Mouse (Mus musculus) megakaryocyte progenitor cell, adult 5-6 weeks (primary cell): Measurements from ENCODE around the gene Gon7. TPM values are rescaled to one million over a fixed set of nuclear protein-coding genes. Genes with fewer than 3 reads are reported as not detected.

Experiments
- ATAC-seq: replicated peaks from 2 replicates; pipeline ENCODE4 v1.8.0; 2016; ENCODE audit warnings: mild to moderate bottlenecking, moderate TSS enrichment, inconsistent platforms; ENCODE audit not compliant: poor library complexity
- total RNA-seq, 2 experiments: library from RNA; stranded (forward) in 1 of 2; stranded (reverse) in 1 of 2; fragments of 157-497, 149-512 nt in 1 of 2; fragments of 200-1000 nt in 1 of 2; gene quantifications; 2 replicates each; pipeline versions ENCODE4 v1.2.3 to v1.2.4; 2015 to 2017

Gon7 gene
- total RNA-seq (2015) = 19.6 and 19.7 TPM in 2 replicates
- total RNA-seq (2017) = 17.5 and 18.0 TPM in 2 replicates

DNA sequence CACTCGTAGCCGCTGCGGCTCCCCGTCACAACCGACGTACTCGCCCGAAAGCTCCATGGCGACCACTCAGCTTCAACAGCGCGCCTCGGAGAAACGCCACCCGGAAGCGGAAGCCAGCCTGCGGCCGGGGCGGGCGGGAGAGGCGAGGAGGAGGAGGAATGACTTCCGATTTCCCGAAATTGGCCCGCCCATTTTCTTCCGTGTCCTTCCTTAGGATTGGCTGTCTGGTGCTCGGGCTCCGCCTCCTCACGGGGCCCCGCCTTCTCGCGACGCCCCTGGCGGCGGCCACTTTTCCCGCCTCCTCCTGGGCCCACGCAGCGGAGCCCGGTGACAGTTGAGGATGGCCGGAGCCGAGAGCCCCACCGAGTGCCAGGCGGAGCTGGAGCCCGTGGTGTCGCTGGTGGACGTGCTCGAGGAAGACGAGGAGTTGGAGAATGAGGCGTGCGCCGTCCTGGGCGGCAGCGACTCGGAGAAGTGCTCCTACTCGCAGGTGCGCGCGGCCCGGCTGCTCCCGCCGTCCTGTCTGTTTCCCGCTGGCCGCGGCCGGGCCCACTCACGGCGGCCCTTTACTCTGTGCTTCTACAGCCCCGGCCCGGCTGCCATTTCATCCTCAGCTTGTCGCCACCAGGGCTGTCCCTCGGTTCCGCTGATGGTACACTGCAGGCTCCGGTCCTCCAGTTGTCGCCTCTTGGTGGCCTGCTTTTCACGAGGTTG lies at the start of gene Gon7, which contains the start of the genes Gm28051 and Ubr7:
Gene Gon7 (minus strand): TSS at position 115 of the 714 bp plus-strand sequence.
Gene Gm28051 (minus strand): TSS at position 77 of the 714 bp plus-strand sequence.
Gene Ubr7 (plus strand): TSS at position 279 of the 714 bp plus-strand sequence.
- peak; percentile 93 for ATAC-seq

- peak; percentile 87 for ATAC-seq
Observed at GRCm38 (mm10) chr12:102799528-102799927, 41.9 kb upstream of the Gon7 start.

- no peak for ATAC-seq
Observed at GRCm38 (mm10) chr12:102787927-102788326, 30.3 kb upstream of the Gon7 start.

DNA sequence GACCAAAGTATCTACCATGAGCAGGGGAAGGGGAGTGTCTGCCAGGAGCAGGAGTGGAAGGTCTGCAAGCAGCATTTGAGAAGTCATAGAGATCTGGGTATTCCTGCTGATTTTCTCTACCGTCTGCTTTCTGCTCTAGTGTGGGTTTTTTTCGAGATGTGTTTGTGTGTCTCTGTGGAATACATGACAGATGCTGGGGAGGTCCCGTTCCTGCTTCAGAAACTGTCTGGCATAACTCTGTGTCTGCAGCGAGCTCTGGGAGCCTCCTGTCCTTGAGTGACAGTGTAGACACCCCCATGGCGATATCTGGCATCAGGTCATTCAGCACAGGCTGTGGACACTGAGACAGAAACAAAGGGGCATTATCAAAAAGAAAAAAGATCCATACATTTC lies 28.0 kb upstream of the Gon7 start:
- ATAC-seq = no peak

DNA sequence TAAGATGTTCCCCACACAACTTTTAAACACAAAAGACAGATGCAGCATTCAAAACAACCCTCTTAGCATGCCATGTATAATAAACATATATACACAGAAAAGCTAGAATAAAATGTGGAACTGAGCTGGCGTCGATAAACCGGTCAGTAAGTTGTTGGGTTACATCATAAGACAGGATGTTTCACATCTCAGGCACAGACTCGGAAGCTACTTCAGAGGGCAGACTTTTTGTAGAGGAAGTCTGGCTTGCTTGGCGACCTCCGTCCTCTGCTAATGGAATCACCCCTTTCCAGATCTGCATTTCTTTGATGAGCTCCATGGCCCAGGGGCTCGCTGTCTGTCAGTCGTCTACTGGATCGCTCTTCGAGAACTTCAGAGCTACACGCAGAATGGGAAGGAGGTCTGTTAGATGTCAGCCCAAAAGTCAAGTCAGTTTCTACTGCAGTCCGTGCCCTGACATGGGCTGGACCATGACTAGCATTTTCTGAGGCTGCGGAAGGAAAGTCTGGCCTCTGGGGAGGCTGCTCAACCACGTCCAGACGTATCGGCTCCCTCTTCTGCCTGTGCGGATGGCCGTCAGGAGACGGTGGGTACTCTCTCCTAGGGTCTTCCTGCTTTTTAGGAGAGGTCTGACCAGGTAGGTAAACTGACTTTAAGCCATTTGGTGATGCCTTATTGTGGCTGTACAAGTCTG lies 27.4 kb upstream of the Gon7 start:
- peak; percentile 91 for ATAC-seq

GRCm38 (mm10) chr12:102782841-102783240 lies 25.2 kb upstream of the Gon7 start:
- no peak for ATAC-seq

- ATAC-seq = peak; percentile 74
Observed at GRCm38 (mm10) chr12:102779452-102779851, 21.8 kb upstream of the Gon7 start.

- no peak for ATAC-seq
Observed at GRCm38 (mm10) chr12:102778151-102778550, 20.5 kb upstream of the Gon7 start.

GRCm38 (mm10) chr12:102776035-102776434 lies 18.4 kb upstream of the Gon7 start:
- ATAC-seq = no peak

- no peak for ATAC-seq
Observed at GRCm38 (mm10) chr12:102772676-102773075, 15.1 kb upstream of the Gon7 start.

DNA sequence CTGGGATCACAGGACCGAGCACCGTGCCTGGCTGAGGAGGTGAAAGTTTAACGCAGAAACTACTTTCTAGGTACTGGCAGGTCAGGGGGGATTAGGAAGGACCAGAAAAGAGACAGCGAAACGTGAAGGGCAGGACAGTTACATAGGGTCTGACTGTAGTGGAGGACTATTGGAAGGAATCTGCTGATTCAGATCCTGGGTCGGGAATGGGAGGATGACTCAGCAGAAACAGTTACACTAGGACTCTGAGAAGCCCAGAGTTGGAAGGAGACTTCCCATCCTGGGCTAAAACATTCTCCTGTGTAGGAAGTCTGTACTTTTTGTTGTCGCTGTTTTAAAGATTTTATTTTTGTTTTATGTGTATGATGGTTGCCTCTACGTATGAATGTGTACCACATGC lies 14.0 kb upstream of the Gon7 start:
- ATAC-seq = no peak

DNA sequence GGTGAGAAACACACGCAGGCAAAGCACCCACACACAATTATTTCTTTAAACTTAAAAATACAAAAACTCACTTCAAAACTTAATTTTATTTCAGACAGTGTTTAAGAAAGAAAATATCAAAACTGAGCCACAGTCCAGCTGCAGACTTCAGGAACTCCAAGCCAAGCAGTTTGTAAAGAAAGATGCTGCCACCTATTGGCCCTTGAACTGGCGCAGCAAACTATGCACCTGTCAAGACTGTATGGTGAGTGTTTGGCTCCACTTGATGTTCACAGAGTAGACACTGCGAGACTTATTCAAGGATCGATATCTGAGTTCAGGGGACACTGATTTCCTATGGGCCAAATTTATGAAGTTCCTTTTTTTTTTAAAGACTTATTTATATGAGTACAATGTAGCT lies 11.4 kb upstream of the Gon7 start:
- ATAC-seq = peak; percentile 57; the same call in 1 of the 2 replicates

DNA sequence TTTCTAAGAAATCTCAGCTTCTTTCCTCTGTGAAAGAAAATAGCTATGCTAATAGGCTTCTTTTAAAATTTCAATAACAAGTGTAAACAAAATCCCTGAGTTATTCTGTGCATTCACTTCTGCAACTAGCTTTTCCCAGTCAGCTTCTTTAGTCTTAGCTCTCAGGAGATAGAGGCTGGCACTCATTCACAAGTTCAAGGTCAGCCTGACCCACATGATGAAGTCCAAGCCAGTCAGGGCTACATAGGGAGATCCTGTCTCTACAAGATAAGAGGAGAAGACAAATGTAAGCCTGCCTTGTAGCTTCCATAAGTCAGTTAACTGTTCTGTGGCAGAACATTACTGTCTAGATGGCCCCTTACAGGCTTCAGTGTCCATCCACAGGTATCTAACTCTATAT lies 6.1 kb upstream of the Gon7 start:
- ATAC-seq = no peak

DNA sequence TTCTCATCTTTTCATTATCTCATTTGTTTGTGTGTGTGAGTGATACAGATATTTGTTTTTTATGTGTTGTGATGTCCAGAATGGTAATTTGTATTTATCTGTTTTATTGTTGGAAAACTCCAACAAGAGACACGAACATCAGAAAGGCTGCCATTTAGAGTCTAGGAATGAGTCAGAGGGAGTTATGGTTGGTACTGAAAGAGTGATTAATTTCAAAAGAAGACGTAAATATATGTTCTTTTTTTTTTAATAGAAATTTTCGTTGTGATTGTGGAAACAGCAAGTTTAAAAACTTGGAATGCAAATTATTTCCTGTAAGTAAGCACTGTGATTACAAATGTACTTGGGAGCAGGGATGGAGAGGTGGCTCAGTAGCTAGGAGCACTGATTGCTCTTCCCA lies 4.1 kb upstream of the Gon7 start:
- no peak for ATAC-seq

- ATAC-seq = no peak
Observed at GRCm38 (mm10) chr12:102758936-102759335, 1.3 kb upstream of the Gon7 start.

GRCm38 (mm10) chr12:102758403-102758756 lies 777 bp upstream of the Gon7 start, which contains the start of gene Gm20604:
TSS of gene Gm20604 (minus strand) at chr12:102758672.
- ATAC-seq = no peak

DNA sequence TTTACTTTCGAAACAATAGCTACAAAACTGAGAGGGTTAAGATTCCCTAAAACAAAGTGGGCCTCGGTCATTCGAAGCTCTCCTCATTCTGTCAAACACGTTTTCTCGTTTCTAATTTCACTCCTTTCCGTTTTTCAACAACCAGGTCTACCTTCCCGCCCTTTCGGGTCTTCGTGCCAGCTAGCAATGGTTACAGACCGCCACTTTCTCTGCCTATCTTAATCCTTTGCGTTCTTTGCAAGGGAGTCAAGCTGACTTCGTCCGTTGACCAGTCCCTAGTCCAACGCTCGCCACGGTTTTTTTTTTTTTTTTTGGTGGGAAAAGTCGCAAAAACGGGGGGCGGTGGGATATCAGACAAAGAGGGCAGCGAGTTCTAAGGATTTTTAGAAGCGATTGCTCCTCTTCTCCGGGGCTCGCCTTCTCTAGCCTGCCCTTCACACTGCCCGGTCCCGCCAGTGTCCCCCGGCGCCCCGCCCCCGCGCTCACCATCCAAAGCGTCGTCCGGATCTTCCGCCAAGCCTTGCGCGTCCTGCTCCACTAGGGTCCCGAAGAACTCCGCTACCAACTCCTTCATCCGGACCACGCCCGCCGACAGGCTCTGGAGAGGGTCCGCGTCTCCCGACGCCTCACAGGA lies 431 bp downstream of the Gon7 start:
- peak; percentile 59; the same call in 1 of the 2 replicates for ATAC-seq

GRCm38 (mm10) chr12:102756304-102756703 lies 1.3 kb downstream of the Gon7 start:
- ATAC-seq = peak; percentile 23; the same call in 1 of the 2 replicates

GRCm38 (mm10) chr12:102748256-102748655 lies 9.3 kb downstream of the Gon7 start:
- ATAC-seq = no peak

GRCm38 (mm10) chr12:102744839-102745238 lies 12.8 kb downstream of the Gon7 start:
- peak; percentile 74 for ATAC-seq
